Mouse (Mus musculus) ES-E14 (cell line): ENCODE measurements around the gene Pygo2. TPM values are rescaled to one million over a fixed set of nuclear protein-coding genes. Genes with fewer than 3 reads are reported as not detected.
A peak's percentile ranks its signal among the peaks of the same experiment; 100 is the strongest.

ENCODE experiments used
- DNase-seq: peaks from one replicate; pipeline ENCODE4 v3.0.0-alpha.2; 2013; ENCODE audit warnings: low read depth, low spot score
- H3K27ac ChIP-seq: 2 replicates; pipeline ENCODE4 v1.5.1; 2012; ENCODE audit warnings: low read depth, mild to moderate bottlenecking, low read length, moderate library complexity, mixed read lengths; ENCODE audit not compliant: poor library complexity, insufficient read depth, severe bottlenecking
- H3K36me3 ChIP-seq: 2 replicates; pipeline ENCODE4 v1.6.1; 2012; ENCODE audit warnings: mild to moderate bottlenecking, low read length, moderate library complexity, mixed read lengths; ENCODE audit not compliant: control insufficient read depth, poor library complexity, insufficient read depth, severe bottlenecking
- H3K4me1 ChIP-seq, 2 experiments: fragments of 150-350 bp in 1 of 2; sonication (generic) in 1 of 2; 2 replicates each; pipeline ENCODE4 v1.6.1; 2012; ENCODE audit warnings: low read length in 2 of 2, mild to moderate bottlenecking in 1 of 2, mixed read lengths in 1 of 2; ENCODE audit not compliant: control insufficient read depth in 2 of 2, insufficient read depth in 2 of 2, poor library complexity in 1 of 2
- H3K4me3 ChIP-seq, 2 experiments: fragments of 150-350 bp in 1 of 2; sonication (generic) in 1 of 2; 2 replicates each; pipeline ENCODE4 v1.5.1; 2012; ENCODE audit warnings: low read length in 2 of 2, low read depth in 1 of 2, mild to moderate bottlenecking in 1 of 2, mixed read lengths in 1 of 2; ENCODE audit not compliant: insufficient read depth in 1 of 2, poor library complexity in 1 of 2, severe bottlenecking in 1 of 2
- H3K9ac ChIP-seq: 2 replicates; pipeline ENCODE4 v1.6.1; 2012; ENCODE audit warnings: low read depth, mild to moderate bottlenecking, low read length, mixed read lengths; ENCODE audit not compliant: poor library complexity, insufficient read depth, severe bottlenecking
- H3K9me3 ChIP-seq: fragments of 150-350 bp; sonication (generic); 2 replicates; pipeline ENCODE4 v1.6.1; 2012; ENCODE audit warnings: low read depth, mild to moderate bottlenecking, low read length; ENCODE audit not compliant: control insufficient read depth, insufficient read depth
- CHD2 ChIP-seq: IDR thresholded peaks from 2 replicates; pipeline ENCODE4 v1.6.1; 2014; ENCODE audit warnings: mild to moderate bottlenecking, low read depth, low read length, inconsistent platforms
- HCFC1 ChIP-seq: IDR thresholded peaks from 2 replicates; pipeline ENCODE4 v1.6.1; 2012; ENCODE audit warnings: low read length, inconsistent platforms, borderline replicate concordance; ENCODE audit not compliant: insufficient read depth
- MAFK ChIP-seq: IDR thresholded peaks from 2 replicates; pipeline ENCODE4 v1.6.1; 2014; ENCODE audit warnings: mild to moderate bottlenecking, low read depth, low read length, inconsistent platforms; ENCODE audit not compliant: insufficient read depth
- ZC3H11A ChIP-seq: IDR thresholded peaks from 2 replicates; pipeline ENCODE4 v1.6.1; 2012; ENCODE audit warnings: low read depth, mild to moderate bottlenecking, inconsistent platforms, low read length, borderline replicate concordance
- ZNF384 ChIP-seq: IDR thresholded peaks from 2 replicates; pipeline ENCODE4 v1.6.1; 2012; ENCODE audit warnings: low read depth, low read length, inconsistent platforms
- in situ Hi-C, 2 experiments: fragments of 600-800 bp; cut with MboI; formaldehyde crosslinking; loops; one replicate each; pipeline ENCODE4 v1.15.1; 2025; ENCODE audit warnings: low sequenced_read_pairs in 2 of 2, inconsistent platforms in 1 of 2; ENCODE audit not compliant: unreplicated experiment in 2 of 2
- total RNA-seq: library from RNA; depleted of rRNA; stranded (reverse); fragments of 300-350 nt; gene quantifications from 2 replicates; pipeline ENCODE4 v1.2.3, GENCODE M21; 2012

Pygo2 gene
- total RNA-seq, 1 experiment, result 39.2 TPM

DNA sequence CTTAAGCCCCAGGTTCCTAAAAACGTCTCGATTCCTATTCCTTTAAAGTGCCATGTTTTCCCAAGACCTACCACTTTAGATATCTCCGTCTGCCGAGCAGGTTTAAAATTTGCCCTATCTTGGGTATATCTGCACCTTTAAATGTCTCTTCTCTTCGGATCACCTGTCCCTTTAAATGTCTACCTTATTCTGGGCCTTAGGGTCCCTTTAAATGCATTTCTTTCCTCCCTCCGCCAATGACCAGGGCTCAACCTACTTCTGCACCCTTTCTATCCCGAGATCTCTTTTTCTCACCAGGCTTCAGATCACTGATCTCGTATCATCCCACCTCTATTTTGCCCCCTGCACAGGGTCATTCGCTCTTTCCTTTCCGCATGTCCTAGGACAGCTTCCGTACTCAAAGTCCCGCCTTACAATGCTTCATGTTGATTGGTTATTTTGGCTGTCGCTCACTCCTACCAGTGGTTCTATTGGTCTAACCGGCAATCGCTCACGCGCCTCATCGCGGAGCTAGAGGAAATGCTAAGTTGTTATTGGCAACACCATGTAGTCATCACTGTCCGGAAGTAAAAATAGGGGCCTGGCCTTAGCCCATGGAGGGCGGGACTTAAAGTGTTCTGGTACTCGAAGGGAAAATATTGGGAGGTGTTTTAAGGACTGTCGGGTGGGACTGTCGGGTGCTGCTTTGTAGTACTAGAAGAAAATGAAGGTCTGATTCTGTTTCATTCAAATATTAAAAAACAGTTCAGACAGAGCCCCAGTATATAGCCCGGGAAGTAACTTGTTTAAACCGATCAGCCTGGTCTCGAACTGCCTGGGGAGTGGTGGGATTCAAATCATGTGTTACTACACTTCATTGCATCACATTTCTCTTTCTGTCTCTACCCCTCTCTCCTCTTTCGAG lies 18.3 kb upstream of the Pygo2 start, which contains the start of gene Flad1:
Flad1 (minus strand) TSS at position 381 of the 904 bp plus-strand sequence.
- H3K27ac ChIP-seq, result peak within 1 kb of the TSS; percentile 75
- H3K36me3 ChIP-seq, result peaks cover 29% of the 10 kb centered on the region

DNA sequence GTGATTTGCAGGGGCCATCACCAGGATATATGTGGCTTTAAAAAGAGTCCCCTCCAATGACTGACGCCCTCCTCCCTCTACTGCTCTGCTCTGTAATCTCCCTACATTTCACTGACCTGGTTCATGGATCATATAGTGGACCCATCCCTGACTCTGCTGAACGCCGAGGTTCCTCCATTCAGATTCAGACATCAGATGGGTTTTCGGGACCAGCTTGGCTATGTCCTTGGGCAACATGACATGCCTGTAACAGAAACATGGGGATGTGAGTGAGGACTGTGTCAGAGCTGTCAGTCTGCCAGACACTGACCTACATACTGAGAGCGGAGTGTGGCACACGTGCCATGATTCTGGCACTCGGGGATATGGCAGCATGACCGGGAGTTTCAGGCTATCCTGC lies 13.9 kb upstream of the Pygo2 start:
- no peak for DNase-seq
- peaks cover 7 to 9% of the 10 kb centered on the region in 2 experiments; a peak in 2 of 4 replicates for H3K4me1 ChIP-seq
- H3K4me3 ChIP-seq, result peak overlapping the region in 1 of 2 experiments; percentile 15; a peak in 1 of 4 replicates
- in situ Hi-C loops, result no loop called here
- H3K9me3 ChIP-seq, result no peaks in the 10 kb centered on the region
- H3K27ac ChIP-seq, result no peak overlapping the region
- TF ChIP-seq MAFK, result no peak
- TF ChIP-seq HCFC1, result no peak
- no peak for TF ChIP-seq CHD2
- no peak for TF ChIP-seq ZNF384
- TF ChIP-seq ZC3H11A, result no peak
- peaks cover 22% of the 10 kb centered on the region for H3K36me3 ChIP-seq
- peak overlapping the region; percentile 1; the same call in 1 of the 2 replicates for H3K9ac ChIP-seq

More for the DNA sequence above, 18.3 kb upstream of the Pygo2 start, which contains the start of gene Flad1:
- H3K4me3 ChIP-seq, result peak within 1 kb of the TSS; percentile 66 to 85
- peaks cover under 1 to 16% of the 10 kb centered on the region in 2 experiments; a peak in 2 of 4 replicates for H3K4me1 ChIP-seq
- peak; percentile 100 for TF ChIP-seq CHD2
- no peak for TF ChIP-seq ZC3H11A
- TF ChIP-seq HCFC1, result peak; percentile 61; the same call in 1 of the 2 replicates
- no peak for TF ChIP-seq ZNF384
- no peaks in the 10 kb centered on the region for H3K9me3 ChIP-seq
- H3K9ac ChIP-seq, result peak within 1 kb of the TSS; percentile 74
- DNase-seq, result peak; percentile 100
- in situ Hi-C loops, result no loop called here

DNA sequence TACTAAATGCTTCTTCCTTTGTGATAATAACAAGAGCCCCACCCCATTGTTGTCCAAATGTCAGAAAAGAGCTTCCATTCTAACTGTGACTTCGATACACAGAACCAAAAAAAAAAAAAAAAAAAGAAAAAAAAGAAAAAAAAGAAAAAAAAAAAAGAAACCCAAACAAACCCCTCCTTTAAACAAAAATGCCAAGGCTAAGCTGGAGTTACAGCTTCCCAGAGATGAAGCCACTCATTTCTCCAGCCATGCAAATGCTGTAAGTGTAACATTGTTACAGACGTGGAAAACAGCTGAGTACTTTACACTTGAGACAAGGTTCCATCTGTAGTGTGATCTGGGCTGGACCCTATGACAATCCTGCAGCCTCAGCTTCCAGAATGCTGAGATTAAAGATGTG lies 12.9 kb upstream of the Pygo2 start:
- H3K9ac ChIP-seq, result peak overlapping the region; percentile 81
- peak overlapping the region; percentile 87 to 98 for H3K4me3 ChIP-seq
- in situ Hi-C loops, result no loop called here
- TF ChIP-seq ZNF384, result peak; percentile 53; the same call in 1 of the 2 replicates
- no peak for TF ChIP-seq CHD2
- H3K9me3 ChIP-seq, result no peaks in the 10 kb centered on the region
- DNase-seq, result no peak
- H3K27ac ChIP-seq, result no peak overlapping the region
- H3K36me3 ChIP-seq, result peaks cover 22% of the 10 kb centered on the region
- peaks cover 7 to 9% of the 10 kb centered on the region in 2 experiments; a peak in 2 of 4 replicates for H3K4me1 ChIP-seq

DNA sequence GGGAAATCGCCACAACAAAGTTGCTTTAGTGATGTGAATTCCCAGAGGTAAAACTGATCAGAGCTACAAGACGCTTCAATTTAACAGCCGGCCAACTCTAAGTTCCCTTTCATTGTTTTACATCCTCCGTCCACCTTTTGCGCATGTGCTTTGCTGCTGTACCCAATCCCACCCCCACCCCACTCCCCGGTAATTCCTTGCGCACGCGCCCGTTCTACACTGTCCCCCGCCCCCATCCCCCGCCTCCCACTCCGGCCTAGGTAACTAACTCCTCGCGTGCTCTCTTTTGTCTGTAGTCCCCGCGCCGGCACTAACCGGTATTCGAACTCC lies 12.2 kb upstream of the Pygo2 start:
- Histone ChIP-seq H3K36me3 (peaks cover 22% of the 10 kb centered on the region), H3K9me3 (no peaks in the 10 kb centered on the region), H3K4me1 (peaks cover 8 to 9% of the 10 kb centered on the region in 2 experiments; a peak in 2 of 4 replicates), H3K27ac (peak overlapping the region; percentile 96), H3K9ac (peak overlapping the region; percentile 91), H3K4me3 (peak overlapping the region; percentile 87 to 98)
- in situ Hi-C loops, result no loop called here
- TF ChIP-seq HCFC1 (no peak), ZNF384 (no peak), ZC3H11A (no peak), MAFK (no peak), CHD2 (no peak)
- DNase-seq, result no peak
